Mouse (Mus musculus) stomach, embryonic 15.5 days (tissue): ENCODE data around the gene Cd151. TPM values are rescaled to one million over a fixed set of nuclear protein-coding genes. Genes with fewer than 3 reads are reported as not detected.
"Not testable (repeated sequence)": the region's sequence is repeated elsewhere in the genome, so short reads cannot be mapped to it uniquely, and the experiment has no call there.

Experiments used
- ATAC-seq: fragments of 200-750 bp; cut with Nextera tagmentation; 2 replicates; pipeline ENCODE4 v1.8.0; 2017; ENCODE audit warnings: low read depth, moderate number of reproducible peaks, moderate TSS enrichment; ENCODE audit not compliant: insufficient read depth, low FRiP score
- H3K27ac ChIP-seq: fragments of 300-500 bp; sonication (generic); 2 replicates; pipeline ENCODE4 v1.5.1; 2015; ENCODE audit warnings: mild to moderate bottlenecking, inconsistent platforms
- H3K27me3 ChIP-seq: fragments of 300-500 bp; sonication (generic); replicated peaks from 2 replicates; pipeline ENCODE4 v1.6.1; 2015; ENCODE audit warnings: inconsistent platforms
- H3K36me3 ChIP-seq: fragments of 300-500 bp; sonication (generic); 2 replicates; pipeline ENCODE4 v1.6.1; 2015; ENCODE audit warnings: inconsistent platforms
- H3K4me1 ChIP-seq: fragments of 300-500 bp; sonication (generic); 2 replicates; pipeline ENCODE4 v1.6.1; 2015; ENCODE audit warnings: inconsistent platforms
- H3K4me2 ChIP-seq: fragments of 300-500 bp; sonication (generic); 2 replicates; pipeline ENCODE4 v1.6.1; 2015; ENCODE audit warnings: mild to moderate bottlenecking, inconsistent platforms
- H3K4me3 ChIP-seq: fragments of 300-500 bp; sonication (generic); replicated peaks from 2 replicates; pipeline ENCODE4 v1.5.1; 2015; ENCODE audit warnings: inconsistent platforms
- H3K9ac ChIP-seq: fragments of 300-500 bp; sonication (generic); 2 replicates; pipeline ENCODE4 v1.6.1; 2015; ENCODE audit warnings: inconsistent platforms
- H3K9me3 ChIP-seq: fragments of 300-500 bp; sonication (generic); 2 replicates; pipeline ENCODE4 v1.6.1; 2016; ENCODE audit warnings: inconsistent platforms
- WGBS: fragments of 180-500 bp; shearing (Covaris S2); methylation state at CpG from one replicate; pipeline ENCODE4 v1.1.7; 2015; 5-methylcytosine and 5-hydroxymethylcytosine counted together
- polyA plus RNA-seq: library from polyadenylated mRNA; unstranded; fragments of >200 nt; fragmentation: Nextera tagmentation; extraction: Ambion mirVana; gene quantifications from 2 replicates; pipeline ENCODE4 v1.2.1, GENCODE M21; 2015

The Cd151 gene
- polyA plus RNA-seq, 1 experiment from 2014 or later: 26.6 TPM

- Histone ChIP-seq H3K27ac (no peak overlapping the region), H3K4me2 (no peak overlapping the region), H3K9ac (no peak overlapping the region), H3K27me3 (no peaks in the 10 kb centered on the region), H3K9me3 (no peaks in the 10 kb centered on the region), H3K4me1 (peaks cover 63% of the 10 kb centered on the region), H3K36me3 (peaks cover 18% of the 10 kb centered on the region), H3K4me3 (no peak overlapping the region)
- WGBS: 90% methylated on average over 12 of the region's 12 CpGs
- no peak for ATAC-seq
Measured at GRCm38 (mm10) chr7:141438201-141438968, 28.8 kb upstream of the Cd151 start.

DNA sequence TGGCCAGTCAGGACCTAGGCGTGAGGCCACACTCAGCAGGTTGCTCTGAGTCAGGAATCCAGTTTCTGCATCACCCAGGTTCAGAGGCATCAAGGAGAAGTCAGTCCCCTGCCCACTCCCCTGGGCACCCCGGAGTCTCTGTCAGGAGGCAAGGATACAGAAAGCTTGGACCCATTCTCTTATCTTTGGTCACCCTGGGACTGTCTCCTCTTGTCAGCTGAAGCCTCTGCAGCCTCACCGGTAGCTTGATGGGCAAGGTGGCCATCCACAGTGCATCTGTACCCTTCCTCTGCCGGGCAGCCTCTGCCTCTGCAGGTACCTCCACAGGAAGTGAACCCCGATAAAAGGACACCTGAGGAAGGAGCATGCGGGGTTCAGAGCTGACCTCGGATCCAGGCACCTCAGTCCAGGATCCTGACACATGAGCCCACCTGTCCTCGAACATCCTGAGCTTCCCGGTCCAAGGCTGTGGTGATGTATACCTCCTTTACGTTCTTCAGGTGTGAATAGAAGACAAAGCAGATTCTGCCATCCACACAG is 28.0 kb upstream of the Cd151 start:
- Histone ChIP-seq H3K27ac (no peak overlapping the region), H3K36me3 (peaks cover 18% of the 10 kb centered on the region), H3K4me1 (peaks cover 59% of the 10 kb centered on the region), H3K4me3 (no peak overlapping the region), H3K9me3 (no peaks in the 10 kb centered on the region), H3K9ac (no peak overlapping the region), H3K27me3 (no peaks in the 10 kb centered on the region), H3K4me2 (no peak overlapping the region)
- WGBS: 93% methylated on average over 10 of the region's 10 CpGs
- ATAC-seq: no peak

- H3K27ac ChIP-seq: no peak overlapping the region
- 94% methylated on average over 11 of the region's 11 CpGs for WGBS
- H3K27me3 ChIP-seq: no peaks in the 10 kb centered on the region
- no peak overlapping the region for H3K4me3 ChIP-seq
- no peaks in the 10 kb centered on the region for H3K9me3 ChIP-seq
- H3K4me2 ChIP-seq: no peak overlapping the region
- peaks cover 53% of the 10 kb centered on the region for H3K4me1 ChIP-seq
- H3K36me3 ChIP-seq: peaks cover 18% of the 10 kb centered on the region
- no peak overlapping the region for H3K9ac ChIP-seq
- ATAC-seq: no peak
Measured at GRCm38 (mm10) chr7:141439811-141440210, 27.4 kb upstream of the Cd151 start.

DNA sequence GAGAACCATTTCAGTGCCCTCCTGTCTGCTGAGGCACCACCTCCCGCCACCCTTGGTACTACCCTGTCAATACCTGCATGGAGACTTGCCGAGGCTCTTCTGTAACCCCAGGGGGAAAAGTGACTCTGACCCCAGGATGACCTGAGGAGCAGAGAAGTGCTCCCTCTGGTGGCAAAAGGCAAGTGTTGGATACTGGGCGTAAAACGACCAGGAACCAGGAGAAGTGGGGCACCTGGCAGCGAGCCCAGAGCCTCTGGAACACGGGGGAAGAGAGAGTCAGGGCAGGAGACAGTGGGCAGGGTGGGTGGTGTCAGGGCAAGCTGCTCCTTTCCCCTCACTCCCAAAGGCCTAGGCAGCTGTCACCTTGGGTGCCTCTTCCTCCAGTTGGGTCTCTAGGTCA is 26.6 kb upstream of the Cd151 start:
- peaks cover 18% of the 10 kb centered on the region for H3K36me3 ChIP-seq
- no peak overlapping the region for H3K9ac ChIP-seq
- H3K27ac ChIP-seq: no peak overlapping the region
- 23% methylated on average over 6 of the region's 6 CpGs for WGBS
- no peak overlapping the region for H3K4me3 ChIP-seq
- H3K4me1 ChIP-seq: peaks cover 46% of the 10 kb centered on the region
- H3K4me2 ChIP-seq: no peak overlapping the region
- no peak for ATAC-seq
- no peaks in the 10 kb centered on the region for H3K27me3 ChIP-seq
- H3K9me3 ChIP-seq: no peaks in the 10 kb centered on the region

DNA sequence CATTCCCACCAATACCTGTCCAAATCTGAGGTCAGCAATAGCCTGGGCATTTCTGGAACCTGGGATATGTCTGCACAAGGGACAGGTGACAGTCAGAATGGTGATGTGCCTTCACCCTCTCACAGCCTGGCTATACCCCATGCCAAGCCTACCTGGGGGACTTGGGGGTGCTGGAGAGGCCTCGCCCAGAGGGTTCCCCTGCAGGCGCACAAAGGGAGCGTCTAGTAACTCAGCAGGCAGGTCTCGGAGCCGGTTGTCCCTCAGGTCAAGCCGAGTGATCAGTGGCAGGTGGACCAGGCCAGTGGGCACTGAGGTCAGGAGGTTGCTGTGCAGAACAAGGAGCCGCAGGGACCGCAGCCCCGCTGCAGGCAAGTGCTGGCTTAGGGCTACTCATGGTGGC is 25.7 kb upstream of the Cd151 start:
- Histone ChIP-seq H3K36me3 (peaks cover 18% of the 10 kb centered on the region), H3K4me1 (peaks cover 38% of the 10 kb centered on the region), H3K9ac (no peak overlapping the region), H3K4me3 (no peak overlapping the region), H3K27me3 (no peaks in the 10 kb centered on the region), H3K27ac (no peak overlapping the region), H3K4me2 (no peak overlapping the region), H3K9me3 (no peaks in the 10 kb centered on the region)
- no peak for ATAC-seq
- WGBS: 92% methylated on average over 9 of the region's 9 CpGs

GRCm38 (mm10) chr7:141442199-141442598 is 25.0 kb upstream of the Cd151 start:
- peak overlapping the region; percentile 56; the same call in 1 of the 2 replicates for H3K4me3 ChIP-seq
- 89% methylated on average over 13 of the region's 13 CpGs for WGBS
- H3K27ac ChIP-seq: no peak overlapping the region
- H3K9me3 ChIP-seq: no peaks in the 10 kb centered on the region
- no peaks in the 10 kb centered on the region for H3K27me3 ChIP-seq
- ATAC-seq: no peak
- peaks cover 32% of the 10 kb centered on the region for H3K4me1 ChIP-seq
- H3K36me3 ChIP-seq: peaks cover 18% of the 10 kb centered on the region
- H3K9ac ChIP-seq: peak overlapping the region; percentile 16; the same call in 1 of the 2 replicates
- H3K4me2 ChIP-seq: peak overlapping the region; percentile 95

DNA sequence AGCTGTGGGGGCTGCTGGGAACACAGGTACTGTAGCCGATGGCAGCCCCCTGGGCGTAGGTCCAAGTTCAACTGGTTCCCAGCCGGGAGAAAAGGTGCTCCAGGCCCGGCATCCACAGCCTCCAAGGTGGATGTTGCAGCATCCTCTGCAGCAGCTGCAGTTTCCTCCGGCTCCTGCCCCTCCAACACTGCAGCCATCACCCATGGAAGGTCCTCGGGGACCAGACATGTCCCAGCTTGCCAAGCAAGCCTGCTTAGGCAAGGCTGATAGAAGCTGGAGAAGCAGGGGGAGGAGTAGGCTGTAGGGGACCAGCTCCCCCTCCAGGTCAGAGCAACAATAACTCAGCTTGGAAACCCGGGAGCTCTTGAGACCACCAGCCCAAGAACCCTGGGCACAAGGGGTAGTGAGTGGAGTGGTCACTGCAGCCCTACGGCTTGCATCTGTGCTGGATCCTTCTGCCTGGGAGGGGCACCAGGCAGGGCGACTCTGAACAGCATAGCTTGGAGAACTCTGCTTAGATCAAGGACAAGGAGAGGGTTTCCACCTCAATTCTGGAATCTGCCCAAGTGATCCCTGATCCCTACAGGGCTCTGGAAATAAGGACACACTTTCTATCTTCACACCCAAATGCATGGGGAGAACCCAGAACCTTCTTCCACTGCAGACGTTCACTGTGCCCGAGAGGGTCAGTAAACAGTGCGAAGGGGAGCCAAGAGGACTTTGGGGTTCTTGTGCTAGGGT is 23.9 kb upstream of the Cd151 start:
- peak overlapping the region; percentile 68 for H3K27ac ChIP-seq
- WGBS: 16% methylated on average over 12 of the region's 12 CpGs

DNA sequence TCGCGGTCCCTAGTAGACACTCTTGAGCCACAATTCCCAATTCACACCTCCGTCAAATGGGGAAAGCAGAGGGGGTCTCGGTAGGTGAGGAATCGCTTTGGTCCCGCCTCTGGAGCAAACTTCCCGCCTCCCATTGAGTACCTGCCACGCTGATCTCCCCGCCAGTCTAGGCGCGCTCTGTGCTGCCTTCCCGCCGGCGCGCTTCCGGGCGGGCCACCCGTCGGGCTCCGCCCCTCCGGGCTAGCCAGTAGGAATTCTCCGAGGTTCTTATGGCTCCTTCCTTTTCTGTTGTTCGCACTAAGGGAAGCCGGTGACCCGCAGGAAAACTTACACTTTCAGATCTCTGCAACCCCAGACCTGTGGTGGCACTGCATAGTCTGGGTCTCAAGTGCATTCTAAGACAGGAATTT is 23.4 kb upstream of the Cd151 start, which contains the start of gene Pidd1:
TSS of gene Pidd1 (minus strand) at position 198 of the 410 bp plus-strand sequence.
- Histone ChIP-seq H3K4me1 (peaks cover 35% of the 10 kb centered on the region), H3K4me3 (peak within 1 kb of the TSS; percentile 56), H3K27me3 (no peaks in the 10 kb centered on the region), H3K27ac (peak within 1 kb of the TSS; percentile 83), H3K9ac (peak within 1 kb of the TSS; percentile 52), H3K9me3 (no peaks in the 10 kb centered on the region), H3K4me2 (peak within 1 kb of the TSS; percentile 95), H3K36me3 (peaks cover 15% of the 10 kb centered on the region)
- ATAC-seq: peak; percentile 63
- WGBS: under 1% methylated on average over 25 of the region's 25 CpGs

More for the DNA sequence above, 23.9 kb upstream of the Cd151 start:
- peaks cover 29% of the 10 kb centered on the region for H3K4me1 ChIP-seq
- no peaks in the 10 kb centered on the region for H3K27me3 ChIP-seq
- H3K4me3 ChIP-seq: peak overlapping the region; percentile 56
- ATAC-seq: 0 out of 2 replicates have a peak, but pooled peaks have one; percentile 1
- H3K36me3 ChIP-seq: peaks cover 18% of the 10 kb centered on the region
- H3K4me2 ChIP-seq: peak overlapping the region; percentile 95
- H3K9ac ChIP-seq: peak overlapping the region; percentile 52
- no peaks in the 10 kb centered on the region for H3K9me3 ChIP-seq

DNA sequence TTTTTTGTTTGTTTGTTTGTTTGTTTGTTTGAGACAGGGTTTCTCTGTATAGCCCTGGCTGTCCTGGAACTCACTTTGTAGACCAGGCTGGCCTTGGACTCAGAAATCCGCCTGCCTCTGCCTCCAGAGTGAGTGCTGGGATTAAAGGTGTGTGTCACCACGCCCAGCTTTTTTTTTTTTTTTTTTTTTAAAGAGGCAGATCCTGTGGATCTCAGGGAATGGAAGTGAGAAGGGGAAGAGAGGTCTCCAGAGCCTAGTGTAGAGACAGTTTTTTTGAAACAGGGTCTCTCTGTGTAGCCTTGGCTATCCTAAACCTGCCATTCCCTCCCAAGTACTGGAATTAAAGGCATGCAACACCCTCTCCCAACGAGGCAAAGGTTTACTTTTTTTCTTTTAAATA is 20.8 kb upstream of the Cd151 start:
- Histone ChIP-seq H3K36me3 (peaks cover 11% of the 10 kb centered on the region), H3K4me1 (peaks cover 30% of the 10 kb centered on the region), H3K4me2 (0 out of 2 replicates have a peak overlapping the region, but pooled peaks have one; percentile 58)
- not testable (repeated sequence) for H3K27ac ChIP-seq, H3K9me3 ChIP-seq, H3K27me3 ChIP-seq, ATAC-seq, H3K4me3 ChIP-seq, H3K9ac ChIP-seq
- WGBS: 77% methylated on average over 3 of the region's 3 CpGs

DNA sequence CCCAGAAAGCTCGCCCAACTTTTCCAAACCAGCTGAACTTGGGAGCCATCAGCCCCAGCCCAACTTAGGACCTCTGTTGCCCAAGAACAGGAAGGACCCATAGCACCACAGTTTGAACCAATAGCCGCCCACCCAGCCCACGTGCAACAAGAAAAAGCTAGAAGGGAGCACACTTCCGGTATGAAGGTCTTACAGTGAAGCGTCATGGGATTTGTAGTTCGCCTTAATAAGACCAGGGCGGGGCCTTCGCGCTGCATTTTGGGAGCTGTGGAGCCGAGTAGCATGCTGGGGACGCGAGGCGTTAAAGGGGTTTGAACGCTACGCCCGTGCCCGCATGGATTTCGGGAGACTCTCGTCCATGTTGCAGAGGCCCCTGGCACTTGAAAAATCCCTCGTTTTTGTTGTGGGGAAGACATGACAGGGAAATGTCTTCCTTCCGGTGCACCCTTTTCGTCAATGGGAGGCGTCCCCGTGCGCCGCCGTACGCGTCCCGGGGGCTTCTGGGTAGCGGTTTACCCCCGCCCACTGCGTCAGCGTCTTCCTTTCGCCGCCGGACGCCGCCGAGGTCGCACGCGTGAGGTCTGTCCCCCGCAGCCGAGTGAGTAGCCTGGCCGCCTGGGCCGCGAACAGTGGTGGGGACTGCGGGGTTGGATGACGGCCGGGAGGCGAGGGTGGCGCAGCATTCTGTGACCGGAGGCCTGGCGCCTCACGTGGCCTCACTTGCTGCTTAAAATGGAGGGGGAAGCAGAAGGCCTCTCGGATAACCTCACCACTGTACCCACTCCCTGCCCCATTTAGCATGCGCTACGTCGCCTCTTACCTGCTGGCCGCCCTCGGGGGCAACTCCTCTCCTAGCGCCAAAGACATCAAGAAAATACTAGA is 19.8 kb upstream of the Cd151 start, which contains the start of gene Rplp2:
TSS of gene Rplp2 (plus strand) at position 261 of the 882 bp plus-strand sequence.
- peak; percentile 88 for ATAC-seq
- Histone ChIP-seq H3K4me2 (peak within 1 kb of the TSS; percentile 58), H3K9me3 (no peaks in the 10 kb centered on the region), H3K4me3 (peak within 1 kb of the TSS; percentile 78), H3K9ac (peak within 1 kb of the TSS; percentile 84), H3K27ac (peak within 1 kb of the TSS; percentile 89), H3K36me3 (peaks cover 11% of the 10 kb centered on the region), H3K4me1 (peaks cover 21% of the 10 kb centered on the region), H3K27me3 (no peaks in the 10 kb centered on the region)
- WGBS: under 1% methylated on average over 63 of the region's 63 CpGs

GRCm38 (mm10) chr7:141451928-141452327 is 15.3 kb upstream of the Cd151 start:
- Histone ChIP-seq H3K9ac (no peak overlapping the region), H3K27me3 (no peaks in the 10 kb centered on the region), H3K27ac (no peak overlapping the region), H3K4me3 (no peak overlapping the region), H3K4me2 (no peak overlapping the region), H3K4me1 (peaks cover 20% of the 10 kb centered on the region), H3K36me3 (peaks cover 11% of the 10 kb centered on the region), H3K9me3 (no peaks in the 10 kb centered on the region)
- no peak for ATAC-seq
